Mouse (Mus musculus) urinary bladder, postnatal 36 days (tissue): ENCODE results near the gene Olfr279.

Source experiments
- DNase-seq, 2 experiments: peaks; one replicate each; pipeline ENCODE4 v3.0.0; 2022; ENCODE audit warnings: low spot score in 2 of 2, mixed read lengths in 1 of 2

Gene Olfr279

DNA sequence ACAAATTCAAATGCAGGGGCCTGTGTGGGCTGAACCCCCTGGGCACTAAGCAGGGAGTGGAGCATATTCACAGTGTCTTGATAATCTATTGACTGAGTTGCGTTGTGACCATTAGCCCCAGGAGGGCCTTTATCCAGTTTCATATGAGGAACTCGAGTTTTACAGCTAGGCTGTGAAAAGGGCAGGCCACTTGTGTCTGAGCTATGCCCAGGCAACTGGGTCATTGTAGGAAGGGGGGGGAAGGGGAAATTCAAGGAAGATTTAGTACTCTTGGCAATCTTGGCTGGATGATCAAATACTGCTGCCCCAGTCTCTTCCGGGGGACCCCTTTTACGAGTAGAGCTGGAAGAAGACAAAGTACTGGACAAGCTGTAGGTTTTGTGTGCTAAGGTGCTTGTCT lies 51.1 kb downstream of the Olfr279 start:
- DNase-seq = no peak

DNA sequence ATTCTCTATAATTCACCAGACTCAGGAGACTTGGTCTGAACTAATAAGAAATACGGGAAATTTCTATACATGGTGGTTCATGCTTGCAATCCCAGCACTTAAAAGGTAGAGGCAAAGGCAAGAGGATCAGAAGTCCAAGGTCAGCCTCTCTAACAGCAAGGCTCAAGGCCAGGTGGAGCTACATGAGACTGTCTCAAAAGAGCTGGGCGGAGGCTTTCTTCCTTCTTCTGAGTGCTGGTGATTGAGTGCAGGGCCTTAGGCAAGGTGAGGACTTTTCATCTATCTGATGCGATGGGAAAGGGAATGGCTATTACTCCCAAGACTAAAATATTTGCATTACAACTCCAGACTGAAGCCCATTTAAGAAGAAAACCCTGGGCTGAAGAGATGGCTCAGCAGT lies 52.9 kb downstream of the Olfr279 start:
- DNase-seq = no peak

DNA sequence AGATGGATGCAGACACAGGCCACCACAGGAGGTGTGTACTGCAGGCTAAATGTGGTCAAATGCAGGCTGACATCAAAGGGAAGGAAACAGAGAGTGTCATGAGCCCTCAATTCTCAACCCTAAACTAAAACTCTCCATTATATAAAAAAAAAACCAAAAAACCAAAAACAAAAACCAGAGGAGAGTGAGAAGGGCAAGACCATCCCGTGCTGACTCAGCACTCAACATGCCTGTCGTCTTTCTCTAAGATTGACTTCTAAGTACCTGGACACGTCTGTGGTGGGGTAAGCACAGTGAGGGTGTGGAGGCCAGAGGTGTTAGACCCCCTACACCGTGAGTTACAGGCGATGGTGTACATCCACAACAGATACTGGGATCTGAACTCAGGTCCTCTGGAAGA lies 54.6 kb downstream of the Olfr279 start:
- DNase-seq = no peak
